Mouse (Mus musculus): ENCODE results near the gene Erc2. TPM values are rescaled to one million over a fixed set of nuclear protein-coding genes. Genes with fewer than 3 reads are reported as not detected.

The Erc2 gene
- total and polyA plus RNA-seq, 3 experiments: not detected

DNA sequence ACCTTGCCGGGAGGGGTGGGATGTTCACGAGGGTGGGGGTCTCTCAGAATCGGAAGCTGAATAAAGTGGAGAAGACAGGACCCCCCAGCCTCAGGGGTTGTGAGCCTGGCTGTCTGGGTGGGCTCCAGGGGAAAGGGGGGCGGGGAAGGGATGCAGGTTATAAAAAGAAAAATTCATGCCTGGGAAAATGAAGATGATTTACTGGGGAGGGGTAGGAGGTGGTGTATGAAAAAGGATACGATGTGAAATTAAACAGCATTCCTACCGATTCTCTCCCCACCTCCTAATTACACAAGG is 643 bp downstream of the Erc2 start:
- dilution Hi-C loops (cut with MboI; ENCODE audit: extremely low pct_ligation_motif_present, extremely low pct_unique_long_range_greater_than_20kb, low sequenced_read_pairs): no loop called here
- Histone ChIP-seq H3K27ac (ENCODE audit: insufficient read depth, low read depth) (no peak overlapping the region), H3K27me3 (replicated peaks) (no peaks in the 10 kb centered on the region), H3K9me3 (replicated peaks; ENCODE audit: low read length) (no peaks in the 10 kb centered on the region), H3K79me2 (replicated peaks; ENCODE audit: control insufficient read depth, extremely low read depth, insufficient read depth, poor library complexity, severe bottlenecking) (no peaks in the 10 kb centered on the region), H3K4me2 (ENCODE audit: insufficient read depth, low read depth, poor library complexity, severe bottlenecking) (no peak overlapping the region), H3K9ac (ENCODE audit: insufficient read depth, low read depth) (no peak overlapping the region), H3K4me1 (ENCODE audit: control insufficient read depth in 1 of 2, insufficient read depth in 2 of 2) (no peaks in the 10 kb centered on the region), H3K4me3 (replicated peaks in 1 of 3; ENCODE audit: low read depth in 2 of 3, low read length in 2 of 3, poor library complexity in 1 of 3) (no peak overlapping the region), H3K36me3 (replicated peaks in 1 of 2; ENCODE audit: control insufficient read depth in 1 of 2, insufficient read depth in 1 of 2, low read length in 1 of 2) (no peaks in the 10 kb centered on the region)
- in situ Hi-C loops (cut with MboI; ENCODE audit: low pct_ligation_motif_present, low pct_unique_long_range_greater_than_20kb, low sequenced_read_pairs): no loop called here
- TF ChIP-seq MYC (IDR thresholded peaks at IDR 0.05; ENCODE audit: low read depth, low read length) (no peak), NRF1 (IDR thresholded peaks at IDR 0.05; ENCODE audit: low read depth, low read length) (no peak), ZC3H11A (IDR thresholded peaks at IDR 0.05; ENCODE audit: low read depth, low read length) (no peak), RCOR1 (conservative IDR thresholded peaks at IDR 0.05; ENCODE audit: low read depth, low read length) (no peak), MAFK (IDR thresholded peaks at IDR 0.05; ENCODE audit: insufficient replicate concordance, low read length) (no peak), SIN3A (IDR thresholded peaks at IDR 0.05; ENCODE audit: low read length) (no peak), IRF4 (IDR thresholded peaks at IDR 0.05; ENCODE audit: low read depth, low read length) (no peak), NELFE (IDR thresholded peaks at IDR 0.05; ENCODE audit: low read depth, low read length) (no peak), SMC3 (IDR thresholded peaks at IDR 0.05; ENCODE audit: low read depth, low read length) (no peak), TCF12 (IDR thresholded peaks at IDR 0.05; ENCODE audit: low read depth, low read length) (no peak)
- DNase-seq (ENCODE audit: extremely low read depth): no peak

DNA sequence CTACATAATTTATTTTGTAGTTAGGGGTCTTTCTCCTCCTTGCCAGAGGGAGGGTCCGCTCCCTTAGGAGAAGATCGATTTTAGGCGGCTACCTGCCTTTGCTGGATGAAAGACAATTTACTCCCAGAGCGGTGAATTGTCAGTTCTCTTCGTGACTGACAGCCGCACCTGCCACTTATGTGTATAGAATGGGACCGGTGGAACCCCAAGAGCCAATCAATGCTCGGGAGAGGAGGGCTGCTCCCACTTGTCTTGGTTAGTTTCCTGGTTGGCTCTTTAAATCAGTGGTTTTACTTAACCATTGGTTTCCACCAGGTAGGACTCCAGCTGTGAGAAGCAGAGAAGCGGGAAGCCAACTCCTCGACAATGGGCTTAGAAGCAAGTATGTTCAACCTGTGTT is 1.1 kb downstream of the Erc2 start:
- no peak overlapping the region for H3K4me3 ChIP-seq (replicated peaks in 1 of 3; ENCODE audit: low read depth in 2 of 3, low read length in 2 of 3, poor library complexity in 1 of 3)
- no peak overlapping the region for H3K4me2 ChIP-seq (ENCODE audit: insufficient read depth, low read depth, poor library complexity, severe bottlenecking)
- H3K36me3 ChIP-seq (replicated peaks in 1 of 2; ENCODE audit: control insufficient read depth in 1 of 2, insufficient read depth in 1 of 2, low read length in 1 of 2): no peaks in the 10 kb centered on the region
- H3K4me1 ChIP-seq (ENCODE audit: control insufficient read depth in 1 of 2, insufficient read depth in 2 of 2): no peaks in the 10 kb centered on the region
- H3K27ac ChIP-seq (ENCODE audit: insufficient read depth, low read depth): no peak overlapping the region
- no peak overlapping the region for H3K9ac ChIP-seq (ENCODE audit: insufficient read depth, low read depth)
- H3K9me3 ChIP-seq (replicated peaks; ENCODE audit: low read length): no peaks in the 10 kb centered on the region
- H3K79me2 ChIP-seq (replicated peaks; ENCODE audit: control insufficient read depth, extremely low read depth, insufficient read depth, poor library complexity, severe bottlenecking): no peaks in the 10 kb centered on the region
- no peaks in the 10 kb centered on the region for H3K27me3 ChIP-seq (replicated peaks)
- TF ChIP-seq ZC3H11A (IDR thresholded peaks at IDR 0.05; ENCODE audit: low read depth, low read length) (no peak), HCFC1 (IDR thresholded peaks at IDR 0.05; ENCODE audit: low read depth, low read length) (no peak), MAX (IDR thresholded peaks at IDR 0.05; ENCODE audit: low read length) (no peak), PAX5 (IDR thresholded peaks at IDR 0.05; ENCODE audit: low read length) (no peak), TCF12 (IDR thresholded peaks at IDR 0.05; ENCODE audit: low read depth, low read length) (no peak), MAZ (IDR thresholded peaks at IDR 0.05; ENCODE audit: low read depth, low read length) (no peak), BHLHE40 (IDR thresholded peaks at IDR 0.05; ENCODE audit: low read depth, low read length) (no peak), UBTF (IDR thresholded peaks at IDR 0.05; ENCODE audit: low read depth, low read length) (no peak), CHD2 (IDR thresholded peaks at IDR 0.05; ENCODE audit: low read length) (no peak), GABPA (IDR thresholded peaks at IDR 0.05; ENCODE audit: insufficient replicate concordance, low read depth, low read length) (no peak), E2F4 (IDR thresholded peaks at IDR 0.05; ENCODE audit: insufficient replicate concordance, low read depth, low read length) (no peak), JUN (IDR thresholded peaks at IDR 0.05; ENCODE audit: insufficient read depth, low read depth, low read length) (no peak), CHD1 (IDR thresholded peaks at IDR 0.05; ENCODE audit: low read depth, low read length) (no peak), USF1 (IDR thresholded peaks at IDR 0.05; ENCODE audit: low read depth, low read length) (no peak), POLR2AphosphoS2 (IDR thresholded peaks at IDR 0.05; ENCODE audit: low read depth, low read length) (no peak)
- no peak for DNase-seq (ENCODE audit: extremely low read depth)
- in situ Hi-C loops (cut with MboI; ENCODE audit: low pct_ligation_motif_present, low pct_unique_long_range_greater_than_20kb, low sequenced_read_pairs) (no loop called here), dilution Hi-C loops (cut with MboI; ENCODE audit: extremely low pct_ligation_motif_present, extremely low pct_unique_long_range_greater_than_20kb, low sequenced_read_pairs) (no loop called here)

Measured in CH12.LX (cell line).